Mouse (Mus musculus): Measurements from ENCODE around the gene Dtx2.
"Not testable (repeated sequence)": the region's sequence is repeated elsewhere in the genome, so short reads cannot be mapped to it uniquely, and the experiment has no call there.

Gene Dtx2

DNA sequence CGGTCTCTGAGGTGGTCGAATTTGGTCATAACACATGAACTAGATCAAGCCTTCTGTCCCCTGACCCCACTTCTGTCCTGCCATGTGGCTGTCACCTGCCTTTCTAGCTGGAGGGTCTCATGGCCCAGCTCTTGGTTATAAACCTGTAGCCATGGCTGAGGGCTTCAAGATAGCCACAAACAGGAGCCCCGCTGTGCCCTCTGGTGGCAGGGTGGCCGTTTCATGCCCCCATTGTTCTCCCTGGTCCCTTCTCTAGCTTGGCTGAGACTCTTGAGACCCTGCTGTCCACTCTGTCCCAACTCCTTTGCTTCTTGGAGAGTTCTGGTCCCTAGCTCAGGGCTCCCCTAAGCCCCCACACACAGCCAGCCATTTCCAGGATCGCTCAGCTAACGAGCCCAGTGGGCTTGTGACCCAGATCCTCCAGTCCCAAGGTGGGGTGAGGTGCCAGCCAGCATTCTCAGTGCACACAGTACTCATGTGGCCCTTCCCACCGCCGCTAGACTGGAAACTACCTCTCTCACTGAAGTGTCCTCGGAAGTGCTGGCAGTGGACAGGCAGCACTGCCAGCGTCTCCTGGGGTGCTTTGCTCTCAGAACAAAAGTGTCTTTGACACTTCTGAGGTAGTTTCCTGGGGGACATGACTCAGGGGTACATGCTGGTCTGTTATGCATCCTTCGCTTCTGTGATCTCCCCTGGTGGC lies 33.2 kb downstream of the Dtx2 start:
- DNase-seq = no peak

DNA sequence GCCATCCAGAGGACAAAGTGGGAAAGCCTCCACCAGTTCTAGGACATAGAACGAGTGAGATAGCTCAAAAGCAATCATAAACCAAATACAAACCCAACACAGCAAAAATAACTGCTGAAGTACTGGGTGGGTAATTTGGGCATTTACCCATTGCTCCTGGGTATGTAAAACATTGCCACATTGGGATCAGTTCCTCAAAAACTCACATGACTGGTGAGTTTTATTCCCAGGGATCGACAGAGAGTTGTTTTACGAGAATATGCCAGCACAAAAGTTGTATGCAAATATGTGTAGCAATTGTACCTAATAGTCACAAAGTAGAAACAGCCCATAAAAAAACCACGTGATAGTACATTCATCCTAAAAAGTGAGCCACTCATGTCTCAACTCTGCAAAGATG lies 40.3 kb downstream of the Dtx2 start:
- no peak for DNase-seq

DNA sequence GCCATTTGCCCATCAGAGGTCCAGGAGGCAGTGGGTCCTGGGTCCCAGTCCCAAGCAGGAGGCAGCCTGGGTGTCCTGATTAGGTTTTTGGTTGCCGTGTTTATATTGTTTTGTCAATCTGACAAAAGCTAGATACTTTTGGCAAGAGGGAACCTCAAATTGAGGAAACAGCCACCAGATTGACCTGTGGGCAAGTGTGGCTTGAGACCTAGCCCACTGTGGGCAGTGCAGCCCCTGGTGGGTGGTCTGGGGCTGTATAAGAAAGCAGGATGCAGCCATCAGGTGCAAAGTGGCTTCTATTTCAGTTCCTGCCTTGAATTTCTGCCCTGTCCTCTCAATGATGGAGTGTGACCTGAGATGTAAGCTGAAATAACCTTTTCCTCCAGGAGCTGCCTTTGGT lies 40.7 kb downstream of the Dtx2 start:
- DNase-seq = no peak

DNA sequence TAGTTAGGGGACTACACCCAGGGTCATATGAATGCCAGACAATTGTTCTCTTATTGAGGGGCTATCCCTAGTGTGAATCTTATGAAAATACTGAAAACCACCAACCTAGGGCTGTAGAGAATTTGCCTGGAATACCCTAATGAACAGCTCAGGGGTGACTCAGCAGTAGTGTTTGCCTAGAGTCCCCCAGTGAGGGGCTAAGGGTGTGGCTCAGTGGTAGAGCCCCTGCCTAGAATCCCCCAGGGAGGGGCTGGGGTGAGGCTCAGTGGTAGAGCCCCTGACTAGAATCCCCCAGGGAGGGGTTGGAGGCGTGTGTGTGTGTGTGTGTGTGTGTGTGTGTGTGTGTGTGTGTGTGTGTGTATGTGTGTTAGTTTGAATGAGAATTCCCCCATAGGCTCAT lies 42.1 kb downstream of the Dtx2 start:
- DNase-seq = no peak

DNA sequence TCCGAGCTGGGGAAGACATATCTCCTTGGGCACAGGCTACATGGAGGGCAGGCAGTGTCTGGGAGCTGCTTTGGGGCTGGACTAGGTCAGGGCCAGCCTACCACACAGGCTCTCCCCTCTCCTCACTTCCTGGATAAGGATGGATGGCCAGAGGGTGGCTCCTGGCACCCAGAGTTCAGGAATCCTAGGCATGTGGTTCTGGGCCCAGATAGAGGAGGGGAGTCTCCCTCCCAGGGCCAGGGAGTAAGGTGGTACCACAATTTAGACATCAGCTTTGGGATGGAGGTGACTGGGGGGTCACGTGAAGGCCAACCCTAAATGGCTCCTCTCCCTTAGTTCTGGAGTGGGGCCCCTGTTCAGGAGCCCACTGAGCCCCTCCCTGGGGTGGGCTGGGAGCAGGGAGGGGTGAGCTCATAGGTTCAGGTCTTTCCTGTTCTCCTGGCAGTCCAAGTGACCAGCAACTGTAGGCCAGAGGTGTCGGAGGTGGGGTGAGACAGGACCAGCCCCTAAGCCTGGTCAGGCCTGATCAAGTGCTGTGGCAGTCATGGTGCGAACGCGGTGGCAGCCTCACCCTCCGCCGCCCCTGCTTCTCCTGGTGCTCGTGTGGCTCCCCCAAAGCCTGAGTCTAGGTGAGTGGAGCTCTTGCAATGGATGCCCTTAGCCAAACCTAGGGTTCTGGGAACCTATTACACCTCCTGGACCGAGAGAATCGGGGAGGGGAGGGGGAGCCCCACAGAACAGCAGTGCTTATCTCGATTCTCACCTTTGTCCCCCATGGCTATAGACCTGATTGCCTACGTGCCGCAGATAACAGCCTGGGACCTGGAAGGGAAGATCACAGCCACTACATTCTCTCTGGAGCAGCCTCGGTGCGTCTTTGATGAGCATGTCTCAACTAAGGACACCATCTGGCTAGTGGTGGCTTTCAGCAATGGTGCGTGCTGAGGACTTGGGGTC lies 43.9 kb downstream of the Dtx2 start, which contains the start of gene Upk3b:
Gene Upk3b (plus strand): TSS at position 239 of the 957 bp plus-strand sequence.
- DNase-seq = no peak

DNA sequence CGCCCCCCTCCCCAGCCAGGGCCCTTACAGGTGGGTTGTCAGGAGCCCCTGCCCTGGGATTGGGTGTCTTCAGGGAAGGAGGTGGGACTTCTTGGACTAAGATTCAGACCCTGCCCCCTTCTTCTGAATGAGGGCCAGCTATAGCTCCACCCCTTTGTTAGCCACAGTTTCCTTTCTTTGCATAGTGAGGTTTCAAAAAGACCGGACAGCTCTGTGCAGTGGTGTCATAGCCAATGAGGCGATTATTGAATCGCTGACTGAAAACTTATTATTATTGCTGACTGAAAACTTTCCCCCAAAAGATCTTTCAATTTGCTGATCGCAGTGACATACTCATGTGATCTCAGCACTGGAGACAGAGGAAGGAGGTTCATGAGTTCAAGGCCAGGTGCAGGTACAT lies 45.6 kb downstream of the Dtx2 start:
- DNase-seq = no peak

DNA sequence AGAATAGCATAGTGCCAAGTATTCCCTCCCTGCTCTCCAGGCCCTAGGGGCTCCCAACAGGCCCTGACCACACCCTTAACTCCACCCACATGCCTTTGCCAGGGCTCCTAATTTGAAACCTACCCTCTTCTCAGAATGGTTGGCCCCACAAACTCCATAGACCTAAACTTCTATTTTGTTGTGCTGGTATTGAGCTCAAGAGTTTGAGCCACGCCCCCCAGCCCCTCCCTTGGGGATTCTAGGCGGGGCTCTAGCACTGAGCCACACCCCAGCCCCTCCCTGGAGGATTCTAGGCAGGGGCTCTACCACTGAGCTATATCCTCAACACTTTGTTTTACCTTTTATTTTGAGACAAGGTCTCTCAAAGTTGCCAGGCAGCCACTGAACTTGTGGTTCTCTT lies 46.7 kb downstream of the Dtx2 start:
- DNase-seq = no peak

DNA sequence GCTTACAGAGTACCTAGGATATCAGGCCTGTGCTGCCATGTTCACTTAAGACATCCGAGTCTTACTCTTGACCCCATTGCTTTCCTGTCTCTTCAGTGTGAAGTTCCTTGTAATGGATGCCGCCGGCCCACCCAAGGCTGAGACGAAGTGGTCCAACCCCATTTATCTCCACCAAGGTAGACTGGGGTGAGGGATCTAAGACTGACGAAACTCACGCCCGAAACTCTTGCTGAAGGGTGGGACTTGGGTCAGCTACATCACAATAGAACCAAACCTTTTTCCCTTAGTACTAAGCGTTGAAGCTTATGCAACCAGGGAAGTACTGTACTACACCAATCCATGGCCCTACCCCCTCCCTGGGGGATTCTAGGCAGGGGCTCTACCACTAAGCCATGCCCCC lies 47.1 kb downstream of the Dtx2 start:
- no peak for DNase-seq

DNA sequence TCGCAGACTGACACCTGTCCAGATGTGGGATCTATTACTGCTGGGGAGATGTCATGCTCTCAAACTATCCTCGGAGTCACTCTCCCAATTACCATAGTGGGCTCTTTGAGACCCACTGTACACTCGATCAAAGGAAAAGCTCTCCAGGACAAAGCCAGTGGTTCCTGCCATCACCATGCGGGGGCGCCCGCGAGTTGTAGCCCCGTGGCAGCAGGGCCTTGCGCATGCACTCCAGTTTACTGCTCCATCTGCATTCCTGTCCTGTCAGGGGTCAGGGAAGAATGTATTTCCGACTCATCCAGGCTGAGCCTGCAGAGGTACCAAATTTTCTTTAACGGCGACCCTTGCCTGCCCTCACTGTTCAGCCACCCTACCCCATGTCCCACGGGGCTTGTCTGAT lies 50.3 kb downstream of the Dtx2 start:
- DNase-seq = peak in 1 of 2 experiments; percentile 22

DNA sequence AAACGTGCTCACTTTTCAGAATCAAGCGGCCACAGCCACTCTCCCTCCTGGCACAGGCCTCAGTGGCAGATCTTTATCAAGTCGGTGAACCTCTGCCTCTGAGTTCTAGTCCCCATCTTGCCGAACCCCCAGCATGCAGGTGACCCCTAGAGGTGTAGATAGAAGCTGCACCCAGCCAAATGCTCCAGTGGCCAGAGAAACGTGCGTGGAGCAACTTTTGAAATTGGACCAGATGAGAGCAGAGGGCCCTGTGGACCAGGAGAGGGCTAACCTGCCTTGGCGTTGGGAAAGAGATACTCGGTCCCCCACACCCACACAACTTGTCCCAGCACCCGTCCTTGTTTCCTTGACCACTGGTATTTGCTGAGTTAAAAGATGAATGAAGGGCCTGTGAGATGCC lies 50.8 kb downstream of the Dtx2 start:
- peak in 1 of 2 experiments; percentile 19 for DNase-seq

DNA sequence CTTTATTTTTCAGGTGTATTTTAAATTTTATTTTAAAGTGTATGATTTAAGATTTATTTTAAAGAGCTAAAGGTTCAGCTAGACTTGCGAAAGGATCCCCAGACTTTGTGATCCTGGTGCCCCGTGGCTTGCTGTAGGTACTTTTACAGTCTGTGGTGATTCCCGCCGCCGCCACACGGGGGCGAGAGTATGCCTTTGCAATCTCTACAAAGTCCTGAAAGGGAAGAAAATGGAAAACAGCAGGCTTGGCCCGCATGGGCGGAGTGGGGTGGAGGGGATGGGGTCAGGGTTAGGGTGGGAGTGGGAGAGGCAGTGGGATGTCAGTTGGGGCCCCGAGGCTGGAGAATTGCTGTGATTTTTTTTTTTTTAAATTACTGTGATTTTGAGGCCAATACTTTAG lies 51.4 kb downstream of the Dtx2 start:
- DNase-seq = peak; percentile 60 to 87

DNA sequence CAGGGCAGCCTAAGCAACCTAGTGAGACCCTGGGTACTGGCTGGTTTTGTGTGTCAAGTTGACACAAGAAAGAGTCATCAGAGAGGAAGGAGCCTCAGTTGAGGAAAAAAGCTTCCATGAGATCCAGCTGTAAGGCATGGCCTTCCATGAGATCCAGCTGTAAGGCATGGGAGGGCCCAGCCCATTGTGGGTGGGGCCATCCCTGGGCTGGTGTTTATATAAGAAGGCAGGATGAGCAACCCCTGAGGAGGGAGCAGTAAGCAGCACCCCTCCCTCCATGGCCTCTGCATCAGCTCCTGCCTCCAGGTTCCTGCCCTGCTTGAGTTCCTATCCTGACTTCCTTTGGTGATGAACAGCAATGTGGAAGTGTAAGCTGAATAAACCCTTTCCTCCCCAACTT lies 53.9 kb downstream of the Dtx2 start:
- not testable (repeated sequence) for DNase-seq

DNA sequence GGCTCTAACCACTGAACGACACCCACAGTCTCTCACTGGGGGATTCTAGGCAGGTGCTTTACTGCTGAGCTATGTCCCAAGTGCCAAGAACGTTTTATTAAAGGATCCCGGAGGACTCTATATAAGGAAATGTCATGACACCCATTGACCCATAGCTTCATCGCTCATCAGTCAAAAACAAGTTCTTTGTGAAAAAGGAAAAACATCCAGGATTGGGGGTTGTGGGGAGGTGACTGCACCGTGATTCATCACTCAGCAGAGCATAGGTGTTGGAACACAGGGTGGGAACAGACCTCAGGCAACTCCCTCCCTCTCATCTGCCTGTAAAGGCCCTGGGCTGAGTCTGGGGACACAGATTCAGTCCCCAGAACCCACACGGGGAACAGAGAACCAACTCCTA lies 55.3 kb downstream of the Dtx2 start:
- DNase-seq = no peak

DNA sequence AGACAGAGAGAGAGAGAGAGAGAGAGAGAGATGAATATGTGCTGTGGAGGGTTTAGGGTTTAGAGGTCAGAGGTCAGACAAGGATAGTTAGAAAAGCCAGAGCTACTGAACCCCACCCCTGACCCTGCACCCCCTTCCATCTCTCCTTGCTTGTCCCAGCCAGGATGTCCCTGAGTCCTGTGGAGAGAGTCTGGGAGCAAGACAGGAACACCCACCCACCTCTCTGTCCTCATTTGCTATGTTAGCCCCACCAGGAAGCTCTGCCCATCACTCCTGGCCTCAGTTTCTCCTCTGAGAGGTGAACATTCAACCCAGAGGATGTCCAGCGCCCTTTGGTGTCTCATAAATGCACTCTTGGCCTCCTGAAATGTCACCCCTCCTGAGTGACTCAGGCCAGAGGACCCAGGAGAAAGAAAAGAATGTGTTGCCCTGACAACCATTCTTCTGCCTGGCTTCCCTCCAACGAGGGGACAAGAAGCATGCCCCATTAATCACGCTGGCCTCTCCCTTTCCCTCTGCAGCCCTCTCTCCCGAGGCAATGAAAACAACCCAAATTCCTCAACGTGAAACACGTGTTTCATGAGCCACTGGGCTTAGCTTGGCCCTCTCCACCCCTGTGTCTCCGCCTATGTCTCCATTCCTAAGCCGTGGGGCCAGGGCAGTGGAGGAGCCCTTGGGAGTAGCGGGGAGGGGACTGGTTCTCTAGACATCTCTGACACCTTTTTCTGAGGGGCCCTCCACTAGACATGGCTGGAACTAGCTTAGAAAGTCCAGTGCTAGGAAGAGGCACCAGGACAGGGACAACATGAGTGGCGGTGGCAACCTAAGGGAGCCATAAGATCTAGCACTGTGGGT lies 56.9 kb downstream of the Dtx2 start:
- no peak for DNase-seq

DNA sequence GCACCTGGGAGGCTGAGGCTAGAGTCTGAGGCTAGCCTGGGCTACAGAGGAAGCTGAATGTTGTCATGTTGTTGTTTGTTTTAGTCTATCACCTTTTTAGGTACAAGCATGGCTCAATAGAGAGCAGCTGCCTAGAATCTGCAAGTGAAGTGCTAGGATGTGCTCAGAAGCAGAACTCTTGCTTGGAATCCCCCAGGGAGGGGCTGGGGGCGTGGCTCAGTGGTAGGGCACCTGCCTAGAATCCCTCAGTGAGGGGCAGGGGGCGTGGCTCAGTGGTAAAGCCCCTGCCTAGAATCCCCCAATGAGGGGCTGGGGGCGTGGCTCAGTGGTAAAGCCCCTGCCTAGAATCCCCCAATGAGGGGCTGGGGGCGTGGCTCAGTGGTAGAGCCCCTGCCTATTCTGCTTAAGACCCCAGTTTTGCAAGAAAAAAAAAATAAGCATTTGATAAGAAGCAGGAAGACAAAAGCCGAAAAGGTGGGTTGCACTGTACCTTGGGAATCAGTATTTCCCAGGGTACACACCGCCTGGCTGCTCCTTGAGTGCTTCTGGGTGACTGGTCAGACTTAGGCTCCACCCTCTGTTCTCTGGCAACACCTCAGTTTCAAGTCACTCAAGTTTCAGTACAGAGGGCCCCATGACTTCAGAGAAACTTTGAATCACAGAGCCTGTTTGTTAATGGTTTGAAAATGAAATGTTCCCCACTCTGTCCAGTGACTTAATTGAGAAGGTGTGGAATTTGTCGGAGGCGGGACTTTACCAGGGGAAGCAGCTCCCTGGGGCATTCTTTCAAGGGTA lies 58.5 kb downstream of the Dtx2 start:
- no peak for DNase-seq

DNA sequence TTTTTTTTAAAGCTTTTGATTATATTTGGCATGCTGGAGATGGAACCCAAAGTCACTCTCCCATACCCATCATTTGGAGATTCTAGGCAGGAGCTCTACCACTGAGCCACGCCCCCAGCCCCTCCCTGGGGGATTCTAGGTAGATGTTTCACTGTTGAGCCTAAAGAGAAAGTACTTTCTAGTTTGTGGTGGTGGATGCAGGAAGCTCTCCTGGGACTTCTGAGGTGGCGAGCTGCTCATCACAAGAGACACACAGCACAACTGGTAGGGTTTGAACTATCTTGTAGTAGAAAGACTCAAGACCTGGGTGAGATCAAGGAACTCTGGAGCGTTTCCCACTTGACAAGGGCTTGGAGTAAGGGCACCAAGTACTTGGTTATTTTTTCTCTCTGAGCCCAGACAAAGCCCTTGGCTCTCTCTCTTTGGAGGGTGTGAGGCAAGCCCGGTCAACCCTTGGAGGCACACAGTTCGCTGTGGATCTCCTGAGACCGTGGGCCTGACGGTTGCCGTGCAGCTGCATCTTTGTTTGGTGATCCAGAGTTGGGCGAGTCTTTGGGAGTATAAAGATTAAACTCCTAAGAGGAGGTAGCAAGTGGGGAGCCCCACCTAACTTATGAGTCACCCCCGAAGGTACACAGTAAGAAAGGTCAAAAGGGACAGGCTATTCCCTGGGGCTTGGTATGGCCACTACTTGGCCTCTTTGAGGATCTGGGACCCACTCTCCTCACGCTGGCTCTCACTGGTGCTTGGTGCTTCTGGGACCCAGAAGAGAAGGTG lies 59.9 kb downstream of the Dtx2 start, which contains the start of gene Upk3bl:
Gene Upk3bl (plus strand): TSS at position 192 of the 777 bp plus-strand sequence.
- no peak for DNase-seq

DNA sequence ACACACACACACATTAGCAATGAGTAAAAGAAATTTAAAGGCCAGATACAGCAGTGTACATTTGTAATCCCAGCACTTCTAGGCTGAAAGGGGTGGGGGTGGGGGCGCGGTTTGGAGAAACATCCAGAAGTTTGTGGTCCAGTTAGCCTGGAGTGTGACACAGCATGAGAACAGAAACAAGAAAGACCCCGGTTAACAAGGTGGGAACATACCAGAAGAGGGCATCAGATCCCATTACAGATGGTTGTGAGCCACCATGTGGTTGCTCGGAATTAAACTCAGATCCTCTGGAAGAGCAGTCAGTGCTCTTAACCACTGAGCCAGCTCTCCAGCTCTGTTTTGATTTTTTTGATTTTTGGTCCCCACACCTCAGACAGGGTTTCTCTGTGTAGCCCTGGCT lies 61.5 kb downstream of the Dtx2 start:
- no peak for DNase-seq

DNA sequence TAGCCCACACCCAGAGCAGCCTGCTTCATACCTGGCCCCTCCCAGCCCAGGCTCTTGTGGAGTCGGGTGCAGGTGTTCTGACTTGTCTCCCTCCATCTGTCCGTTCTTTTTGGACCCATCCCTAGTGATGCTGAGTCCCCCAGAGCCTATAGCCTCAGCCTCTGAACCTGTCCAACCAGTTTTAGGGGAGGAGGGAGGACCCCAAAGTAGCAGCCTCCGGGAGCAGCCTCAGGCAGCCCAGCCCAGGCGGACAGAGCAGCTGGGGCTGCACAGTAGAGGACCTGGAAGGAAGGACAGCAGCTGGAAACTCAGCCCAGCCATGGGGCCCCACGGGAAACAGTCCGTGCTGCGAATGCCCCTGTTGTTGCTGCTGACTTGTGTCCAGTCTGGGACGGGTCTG lies 62.5 kb downstream of the Dtx2 start:
- no peak for DNase-seq

DNA sequence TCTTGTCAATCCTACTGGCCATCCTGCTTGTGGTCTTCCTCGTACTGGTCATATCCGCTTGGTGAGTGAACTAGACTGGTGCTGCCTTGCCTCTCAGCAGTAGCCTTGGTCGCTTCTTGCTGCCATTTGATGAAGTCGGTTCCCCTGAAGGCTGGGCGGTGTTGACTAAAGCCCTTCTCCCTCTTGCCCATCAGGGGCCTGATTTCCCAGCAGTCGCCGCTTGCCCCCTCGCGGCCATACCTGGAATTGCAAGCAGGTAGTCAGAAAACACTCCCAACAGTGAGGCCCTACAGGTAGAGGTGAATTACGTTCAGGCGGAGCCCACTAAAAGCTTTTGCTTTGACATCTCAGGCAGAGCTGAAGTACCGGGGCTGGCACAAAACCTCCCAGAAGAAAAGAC lies 67.0 kb downstream of the Dtx2 start:
- peak; percentile 51 to 80 for DNase-seq

DNA sequence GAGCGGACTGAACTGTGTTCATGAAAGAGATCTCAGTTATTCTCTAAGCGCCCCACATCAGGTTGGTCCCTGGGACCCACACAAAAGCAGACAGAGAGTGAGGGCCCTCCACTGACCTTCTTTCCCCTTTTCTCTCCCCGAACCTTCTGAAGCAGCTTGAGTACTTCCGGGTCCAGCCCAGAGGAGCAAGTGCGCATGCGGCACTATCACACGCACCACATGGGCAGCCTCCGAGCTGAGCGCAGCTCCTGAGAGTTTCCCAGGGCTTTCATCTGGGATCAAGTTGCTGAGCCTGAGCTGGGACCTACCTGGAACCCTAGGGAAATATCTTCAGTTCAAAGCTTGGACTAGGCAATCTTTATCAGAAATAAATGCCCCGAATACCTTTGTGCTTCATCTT lies 69.3 kb downstream of the Dtx2 start:
- no peak for DNase-seq

DNA sequence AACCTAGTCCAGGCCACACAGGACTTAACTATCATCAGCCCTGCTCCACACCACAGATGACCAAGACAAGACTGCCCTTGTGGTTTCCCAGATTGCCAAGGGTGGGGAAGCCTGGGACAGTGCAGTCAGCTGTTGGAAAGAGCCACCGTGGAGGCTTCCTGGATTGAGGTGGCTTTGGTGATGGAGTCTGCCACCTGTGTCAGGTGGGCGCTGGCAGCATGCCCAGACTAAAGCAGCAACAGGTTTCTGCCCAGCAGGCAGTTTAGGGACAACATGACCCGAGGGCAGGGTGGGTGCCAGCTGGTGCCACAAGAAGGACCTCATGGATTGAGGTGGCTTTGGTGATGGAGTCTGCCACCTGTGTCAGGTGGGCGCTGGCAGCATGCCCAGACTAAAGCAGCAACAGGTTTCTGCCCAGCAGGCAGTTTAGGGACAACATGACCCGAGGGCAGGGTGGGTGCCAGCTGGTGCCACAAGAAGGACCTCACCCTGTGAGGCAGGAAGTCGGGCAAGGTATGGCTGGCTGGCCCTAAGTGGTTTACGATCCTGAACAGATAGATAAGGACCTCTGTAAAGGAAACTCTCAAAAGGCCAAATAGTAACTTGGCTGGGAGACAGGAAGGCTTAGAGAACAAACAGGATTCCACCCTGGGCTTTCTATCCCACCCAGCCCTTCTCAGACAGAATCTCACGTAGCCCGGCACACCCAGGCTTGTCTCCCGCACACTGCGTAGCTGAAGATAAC lies 72.0 kb downstream of the Dtx2 start:
- DNase-seq = not testable (repeated sequence)

Measured in spleen, adult 18-20 months (tissue).